Mouse (Mus musculus) testis, postnatal 14 days (tissue): ENCODE measurements at regions not wholly inside any gene's neighbourhood (a gene's known extent, or its start where the extent isn't known, plus 50 kb on each side); places are given as distances from the start of the nearest gene placed in this dataset.

Source experiments
- DNase-seq: peaks from one replicate; pipeline ENCODE4 v3.0.0; 2021; ENCODE audit warnings: low spot score

DNA sequence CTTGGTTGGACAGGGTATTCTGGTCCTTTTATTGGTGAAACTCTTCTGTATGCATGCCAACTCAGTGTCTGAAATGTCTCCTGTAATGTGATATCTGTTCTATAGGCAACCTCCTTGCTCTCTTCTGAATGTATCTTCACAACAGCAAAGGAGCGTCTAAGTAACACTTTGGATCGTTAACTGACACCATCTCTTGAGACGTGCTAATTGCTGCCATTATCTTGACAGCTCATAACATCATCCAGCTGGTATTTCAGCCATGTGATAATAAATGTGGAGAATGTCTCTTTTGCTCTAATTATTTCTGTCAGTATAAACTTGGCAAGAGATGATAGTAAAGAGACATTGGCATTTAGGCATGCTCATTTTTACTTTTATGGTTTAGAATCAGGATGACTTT, 68.8 kb upstream of the Col8a1 start:
- DNase-seq, result no peak

DNA sequence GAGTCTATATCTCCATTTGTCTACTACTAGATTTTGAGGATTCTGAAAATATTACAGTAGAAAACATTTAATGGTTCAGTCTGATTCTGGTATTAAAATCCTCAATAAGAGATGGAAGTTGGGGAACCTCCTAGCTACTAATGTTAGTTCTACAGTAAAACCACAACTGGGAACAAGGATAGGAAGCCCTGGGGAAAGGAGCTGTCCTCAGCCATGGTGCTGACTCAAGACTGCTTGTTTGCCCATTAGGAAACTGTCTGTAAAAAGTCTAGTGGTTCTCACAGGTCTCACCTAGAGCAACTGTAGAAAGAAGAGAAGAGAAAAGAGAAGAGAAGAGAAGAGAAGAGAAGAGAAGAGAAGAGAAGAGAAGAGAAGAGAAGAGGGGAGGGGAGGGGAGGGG, 90.9 kb upstream of the Col8a1 start:
- DNase-seq, result no peak

GRCm38 (mm10) chr16:57846386-57846785, 91.8 kb upstream of the Col8a1 start:
- DNase-seq, result no peak

DNA sequence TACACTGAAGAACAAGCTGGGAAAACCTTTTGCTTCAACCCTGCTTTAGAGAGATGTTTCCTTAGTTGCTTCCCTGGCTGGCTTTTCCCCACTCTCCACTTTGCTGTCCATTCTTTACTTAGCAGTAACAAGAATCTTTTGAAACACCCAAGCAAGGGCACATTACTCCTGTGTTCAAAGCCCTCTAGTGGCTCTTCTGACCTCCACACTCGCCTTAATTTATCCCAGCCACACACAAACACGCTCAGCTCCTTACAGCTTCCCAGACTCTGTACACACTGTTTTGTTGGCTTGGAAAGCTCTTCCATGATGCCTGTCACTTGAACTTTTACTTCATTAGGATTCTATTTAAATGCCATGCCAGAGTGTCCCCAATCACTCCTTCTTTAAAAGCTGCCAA, 97.3 kb upstream of the Col8a1 start:
- no peak for DNase-seq

DNA sequence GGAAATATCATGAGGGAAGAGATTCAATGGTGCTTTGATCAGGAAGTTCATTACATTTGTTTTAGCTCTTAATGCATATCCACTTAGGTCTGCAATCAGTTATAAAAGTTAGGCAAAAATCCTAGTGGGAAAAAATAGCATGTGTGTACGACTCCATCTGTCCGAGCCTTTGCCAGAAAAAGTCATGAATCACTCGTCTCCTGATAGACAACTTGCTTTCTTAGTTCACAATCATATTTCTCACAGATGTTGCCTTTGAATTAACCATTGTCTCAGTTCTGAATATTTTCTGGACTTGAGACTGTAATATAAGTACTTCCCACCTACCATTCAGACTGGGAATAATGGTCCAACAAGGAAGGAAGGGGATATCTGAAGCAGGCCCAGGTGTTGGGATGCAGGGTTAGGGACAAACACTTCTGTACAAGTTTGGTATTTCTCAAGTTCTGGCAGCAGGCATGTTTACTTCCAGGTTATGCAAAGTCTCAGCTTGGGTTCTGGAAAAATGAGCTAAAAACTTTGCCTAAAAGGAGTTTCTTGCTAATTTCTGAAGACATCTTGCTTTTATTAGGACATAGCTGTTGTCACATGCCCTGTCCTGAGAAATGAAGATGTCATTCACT, 98.4 kb upstream of the Col8a1 start:
- DNase-seq, result no peak

DNA sequence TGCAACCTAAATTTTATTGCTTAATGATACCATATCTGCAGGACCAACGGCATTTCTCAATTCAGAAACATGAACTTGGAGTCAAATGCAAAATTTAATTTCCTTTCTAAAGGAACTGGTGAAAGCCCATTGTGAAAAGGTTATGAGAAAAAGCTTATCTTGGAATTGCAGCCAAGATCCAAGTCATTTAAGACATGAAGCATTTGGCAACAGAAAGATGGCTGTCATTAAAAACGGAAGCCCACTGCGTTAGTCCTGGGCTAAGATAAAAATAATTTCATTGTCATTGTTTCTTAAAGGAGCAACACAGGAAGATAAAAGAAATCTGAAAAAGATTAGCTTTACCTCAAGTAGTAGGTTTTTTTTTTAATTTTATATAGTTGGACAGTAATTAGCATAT, 99.2 kb upstream of the Col8a1 start:
- DNase-seq, result no peak

GRCm38 (mm10) chr16:57857071-57857470, 102.5 kb upstream of the Col8a1 start:
- DNase-seq, result no peak

DNA sequence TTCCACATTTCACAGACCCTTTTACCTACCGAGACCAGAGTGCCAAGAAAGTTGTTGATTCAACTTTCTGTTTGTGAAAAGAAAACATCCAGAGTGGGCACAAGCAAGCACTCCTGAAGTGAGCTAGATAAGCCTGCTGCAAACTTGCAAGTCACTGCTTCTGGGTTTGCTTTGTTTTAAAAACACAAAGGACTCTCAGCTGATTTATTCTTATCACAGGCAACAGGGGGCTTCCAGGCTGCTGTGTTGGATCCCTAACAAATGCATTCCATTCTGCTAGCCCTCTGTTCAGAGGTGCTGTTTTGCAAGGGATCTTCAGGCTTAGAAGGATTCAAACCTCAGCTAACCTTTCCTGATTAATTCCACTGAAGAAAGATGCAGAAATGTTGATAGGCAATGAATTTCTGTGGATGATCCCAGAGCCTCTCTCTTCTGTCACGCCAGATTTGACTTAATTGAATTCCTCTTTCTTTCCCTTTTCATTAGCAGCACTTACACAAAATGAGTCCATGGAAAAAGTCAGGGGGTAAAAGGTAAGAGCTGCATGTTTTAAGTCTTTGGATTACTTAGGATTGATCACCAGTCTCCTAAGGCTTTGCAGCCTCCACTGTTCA, 103.7 kb upstream of the Col8a1 start:
- DNase-seq, result no peak

GRCm38 (mm10) chr16:57858765-57859201, 104.2 kb upstream of the Col8a1 start:
- no peak for DNase-seq

- no peak for DNase-seq
Measured at GRCm38 (mm10) chr16:57863206-57863860, 108.8 kb upstream of the Col8a1 start.

GRCm38 (mm10) chr16:57876857-57877256, 122.3 kb upstream of the Col8a1 start:
- DNase-seq, result no peak

GRCm38 (mm10) chr16:57881575-57882094, 127.1 kb upstream of the Col8a1 start:
- no peak for DNase-seq

GRCm38 (mm10) chr16:57888138-57888537, 133.6 kb upstream of the Col8a1 start:
- no peak for DNase-seq

DNA sequence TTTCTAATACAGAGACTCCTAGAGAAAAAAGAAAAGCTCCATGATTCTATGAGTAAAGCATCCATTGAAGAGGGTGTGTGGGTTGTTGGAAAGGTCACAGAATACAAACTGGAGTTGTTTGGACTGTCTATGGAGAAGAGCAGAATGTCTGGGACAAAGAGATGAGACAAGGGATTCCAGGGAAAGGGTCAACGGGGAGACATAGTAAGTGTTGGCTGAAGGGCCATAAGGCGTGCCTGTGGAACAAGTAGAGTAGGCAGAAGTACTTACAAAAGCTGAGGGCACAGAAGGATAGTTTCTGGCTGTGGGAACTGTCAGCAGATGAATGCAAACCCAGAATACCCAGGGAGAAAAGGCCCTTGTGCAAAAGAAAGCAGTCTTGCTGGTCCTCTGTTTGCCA, 134.0 kb upstream of the Col8a1 start:
- no peak for DNase-seq

- no peak for DNase-seq
Measured at GRCm38 (mm10) chr16:57890135-57890534, 135.6 kb upstream of the Col8a1 start.

- DNase-seq, result no peak
Measured at GRCm38 (mm10) chr16:57893111-57893510, 138.6 kb upstream of the Col8a1 start.

DNA sequence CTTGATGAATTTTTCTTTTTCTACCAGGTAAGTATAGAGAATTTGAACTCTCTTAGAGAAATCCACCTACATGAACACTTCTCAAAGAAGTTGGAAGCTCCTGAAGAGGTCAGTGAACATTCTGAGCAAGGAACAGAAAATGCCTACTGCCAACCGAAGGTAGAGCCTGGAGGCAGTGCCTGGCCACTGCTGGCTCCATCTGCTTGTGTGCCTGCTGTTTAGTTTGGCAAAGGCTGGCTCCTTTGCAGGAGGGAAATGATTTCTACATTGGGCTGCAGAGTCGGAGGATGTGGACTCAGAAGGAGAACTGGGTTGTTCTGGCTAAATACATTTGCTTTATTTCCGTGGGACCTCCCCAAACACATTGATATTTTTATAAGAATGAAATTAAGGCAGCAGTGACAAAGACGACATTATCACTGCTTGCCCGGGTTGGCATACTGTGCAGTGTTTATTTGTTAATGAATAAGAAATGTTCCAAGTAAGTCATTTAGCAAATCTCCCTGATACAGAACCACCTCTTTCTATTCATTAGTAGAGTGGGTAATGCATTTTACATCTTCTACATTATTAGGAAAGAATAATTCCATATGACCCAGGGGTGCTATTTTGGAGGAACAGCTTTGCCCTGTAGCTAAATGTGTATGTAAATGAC, 139.3 kb upstream of the Col8a1 start:
- no peak for DNase-seq

DNA sequence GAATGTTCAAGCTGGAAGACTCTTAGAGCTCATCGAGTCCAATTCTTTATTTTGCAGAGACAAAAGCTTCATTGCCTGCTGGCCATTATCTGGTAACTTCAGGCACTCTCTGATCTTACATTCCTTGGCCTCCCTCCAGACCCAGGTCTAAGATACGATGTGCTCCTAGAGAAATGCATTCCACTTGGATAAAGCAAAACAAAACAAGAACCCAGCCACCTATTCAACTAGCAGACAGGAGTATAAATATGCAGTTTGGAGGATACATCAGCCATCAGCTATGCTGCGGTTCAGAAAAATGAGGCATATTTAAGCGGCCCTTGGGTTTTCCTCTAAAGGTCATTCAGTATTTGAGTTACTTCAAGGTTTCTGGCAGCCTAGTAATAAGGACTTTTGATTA, 146.5 kb upstream of the Col8a1 start:
- DNase-seq, result peak; percentile 62

DNA sequence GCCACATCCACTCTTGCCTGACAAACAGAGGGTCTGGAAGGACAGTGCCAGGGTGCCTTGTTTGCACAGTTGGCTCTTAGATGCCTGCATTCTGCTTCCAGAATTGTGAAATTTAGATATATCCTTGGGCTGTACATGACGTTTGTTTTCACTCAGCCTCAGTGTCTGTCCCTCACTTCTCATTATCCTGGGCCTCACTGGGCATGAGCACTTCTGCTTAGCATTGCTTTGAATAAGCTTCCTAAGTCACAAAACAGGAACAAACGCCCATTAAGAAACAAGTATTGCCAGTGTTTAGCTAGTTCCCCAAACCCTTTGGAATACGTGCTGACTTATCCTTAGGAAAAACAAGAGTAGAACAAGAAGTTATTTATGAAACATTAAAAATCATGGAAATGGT, 148.0 kb upstream of the Col8a1 start:
- DNase-seq, result no peak

DNA sequence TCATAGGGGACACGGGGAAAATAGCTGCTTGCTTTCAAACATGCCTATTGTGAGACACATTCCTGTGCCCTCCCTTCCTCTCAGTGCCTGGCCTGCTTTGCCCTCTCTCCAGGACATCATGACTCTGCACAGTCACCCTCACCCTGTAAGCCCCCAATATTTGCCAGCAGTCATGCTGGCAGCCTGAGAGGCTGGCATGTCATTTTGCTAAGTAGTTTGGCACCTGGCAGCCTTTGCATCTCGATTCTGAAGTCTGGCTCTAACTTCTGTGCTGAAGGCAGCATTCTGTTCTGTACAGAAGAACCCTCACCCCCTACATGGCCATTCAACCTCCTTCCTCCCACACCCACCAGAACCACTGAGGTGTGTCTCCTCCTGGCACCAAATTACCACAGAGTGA, 157.5 kb upstream of the Col8a1 start:
- no peak for DNase-seq

- DNase-seq, result no peak
Measured at GRCm38 (mm10) chr16:57914506-57914905, 160.0 kb upstream of the Col8a1 start.

DNA sequence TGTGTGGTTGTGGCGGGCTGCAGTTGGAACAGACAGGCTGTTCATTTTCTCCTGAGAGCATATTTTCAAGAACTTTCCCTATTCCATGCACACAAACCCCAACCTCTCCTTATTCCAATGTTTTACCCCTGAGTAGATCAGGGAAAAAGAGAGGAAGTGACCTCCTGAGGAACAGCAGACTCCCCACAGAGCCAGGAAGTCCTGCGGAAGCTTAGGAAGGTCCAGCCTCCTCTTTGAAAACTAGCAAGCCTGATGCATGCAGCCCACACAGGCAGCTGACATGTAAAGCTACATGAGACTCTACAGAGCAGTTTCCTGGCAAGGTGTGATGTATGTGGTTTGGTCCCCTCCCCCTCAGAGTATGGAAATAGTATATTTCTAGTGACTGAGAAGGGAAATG, 160.9 kb upstream of the Col8a1 start:
- DNase-seq, result no peak
